Mouse (Mus musculus): ENCODE data around the gene Emc1. TPM values are rescaled to one million over a fixed set of nuclear protein-coding genes. Genes with fewer than 3 reads are reported as not detected.

Gene Emc1
- polyA plus RNA-seq, 1 experiment from 2014 or later = 14.1 TPM

DNA sequence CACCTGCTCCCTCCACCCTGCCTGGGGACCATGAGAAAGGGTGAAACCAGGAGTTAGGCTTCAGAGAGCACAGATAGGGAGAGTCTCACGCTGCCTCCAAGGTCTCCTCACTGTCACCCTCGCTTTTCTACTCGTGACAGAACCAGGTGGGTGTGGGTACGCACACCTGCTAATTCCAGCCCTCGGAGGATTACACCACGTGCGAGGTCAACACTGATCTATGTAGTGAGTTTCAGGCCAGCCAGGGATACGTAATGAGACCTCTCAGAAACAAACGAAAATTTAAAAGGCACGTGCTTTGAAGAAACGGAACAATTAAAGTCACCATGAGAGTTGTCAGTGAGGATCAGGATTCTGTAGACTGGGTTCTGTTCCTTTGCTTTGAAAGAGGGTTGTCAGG lies 33.9 kb upstream of the Emc1 start:
- no peak overlapping the region for H3K4me3 ChIP-seq (ENCODE audit: low read depth, low read length)
- H3K27me3 ChIP-seq (replicated peaks; ENCODE audit: control insufficient read depth, insufficient read depth, low read length) = no peaks in the 10 kb centered on the region
- peaks cover 52% of the 10 kb centered on the region for H3K36me3 ChIP-seq (ENCODE audit: control insufficient read depth, insufficient read depth, low read length)
- DNase-seq (ENCODE audit: low spot score) (no peak), ATAC-seq (ENCODE audit: low read depth) (no peak)
- H3K9me3 ChIP-seq (ENCODE audit: control insufficient read depth, low read length) = no peaks in the 10 kb centered on the region
- 93% methylated on average over 11 of the region's 11 CpGs for WGBS
- no peak overlapping the region for H3K27ac ChIP-seq (replicated peaks; ENCODE audit: low read depth, low read length)
- H3K4me2 ChIP-seq (ENCODE audit: low read depth, low read length) = no peak overlapping the region
- H3K9ac ChIP-seq (ENCODE audit: low read depth, low read length) = no peak overlapping the region
- no peaks in the 10 kb centered on the region for H3K4me1 ChIP-seq (ENCODE audit: control insufficient read depth, insufficient read depth, low read length)

- Histone ChIP-seq H3K4me1 (ENCODE audit: control insufficient read depth, insufficient read depth, low read length) (no peaks in the 10 kb centered on the region), H3K36me3 (ENCODE audit: control insufficient read depth, insufficient read depth, low read length) (peaks cover 42% of the 10 kb centered on the region), H3K4me3 (ENCODE audit: low read depth, low read length) (no peak overlapping the region), H3K4me2 (ENCODE audit: low read depth, low read length) (no peak overlapping the region), H3K9me3 (ENCODE audit: control insufficient read depth, low read length) (no peaks in the 10 kb centered on the region), H3K9ac (ENCODE audit: low read depth, low read length) (no peak overlapping the region), H3K27me3 (replicated peaks; ENCODE audit: control insufficient read depth, insufficient read depth, low read length) (no peaks in the 10 kb centered on the region), H3K27ac (replicated peaks; ENCODE audit: low read depth, low read length) (no peak overlapping the region)
- ATAC-seq (ENCODE audit: low read depth) = no peak
- 86% methylated on average over 4 of the region's 4 CpGs for WGBS
- no peak for DNase-seq (ENCODE audit: low spot score)
These were observed 32.6 kb upstream of the Emc1 start for GRCm38 (mm10) chr4:139319740-139320139.

- H3K36me3 ChIP-seq (ENCODE audit: control insufficient read depth, insufficient read depth, low read length) = no peaks in the 10 kb centered on the region
- H3K4me2 ChIP-seq (ENCODE audit: low read depth, low read length) = peak overlapping the region; percentile 42
- no peaks in the 10 kb centered on the region for H3K27me3 ChIP-seq (replicated peaks; ENCODE audit: control insufficient read depth, insufficient read depth, low read length)
- no peaks in the 10 kb centered on the region for H3K9me3 ChIP-seq (ENCODE audit: control insufficient read depth, low read length)
- H3K4me1 ChIP-seq (ENCODE audit: control insufficient read depth, insufficient read depth, low read length) = no peaks in the 10 kb centered on the region
- peak; percentile 84 for DNase-seq (ENCODE audit: low spot score)
- H3K27ac ChIP-seq (replicated peaks; ENCODE audit: low read depth, low read length) = no peak overlapping the region
- H3K9ac ChIP-seq (ENCODE audit: low read depth, low read length) = no peak overlapping the region
- ATAC-seq (ENCODE audit: low read depth) = peak; percentile 90
- WGBS = 10% methylated on average over 10 of the region's 10 CpGs
- peak overlapping the region; percentile 20 for H3K4me3 ChIP-seq (ENCODE audit: low read depth, low read length)
These were observed 21.8 kb upstream of the Emc1 start for GRCm38 (mm10) chr4:139330605-139331004.

DNA sequence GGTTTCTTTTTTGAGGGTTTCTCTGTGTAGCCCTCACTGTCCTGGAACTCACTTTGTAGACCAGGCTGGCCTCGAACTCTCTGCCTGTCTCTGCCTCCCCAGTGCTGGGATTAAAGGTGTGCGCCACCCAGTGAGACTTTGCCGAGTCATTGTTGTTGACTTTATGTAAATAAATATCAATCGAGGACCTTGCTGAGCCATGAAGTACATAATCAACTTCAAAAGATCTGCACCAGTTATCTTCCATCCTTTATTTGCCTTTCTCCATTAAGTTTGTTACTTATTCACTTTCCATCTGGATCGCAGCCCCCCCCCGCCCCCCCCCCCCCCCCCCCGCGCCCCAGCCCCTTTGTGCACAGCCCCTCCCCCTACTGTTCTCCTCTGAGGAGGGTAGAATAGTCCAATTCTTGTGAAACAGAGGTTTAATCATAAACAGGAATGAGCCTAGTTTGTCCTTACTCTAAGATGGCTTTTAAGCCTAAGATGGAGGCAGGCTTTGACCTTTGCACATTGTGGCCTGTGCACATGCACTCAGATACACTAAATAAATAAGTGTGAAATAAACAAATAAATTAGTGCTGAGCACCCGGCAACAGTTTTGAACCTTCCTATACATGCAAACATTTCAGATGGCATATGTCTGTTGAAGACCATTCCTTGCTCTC lies 17.6 kb upstream of the Emc1 start:
- Histone ChIP-seq H3K27me3 (replicated peaks; ENCODE audit: control insufficient read depth, insufficient read depth, low read length) (0 out of 2 replicates have a peak, but pooled peaks cover 7% of the 10 kb centered on the region), H3K9me3 (ENCODE audit: control insufficient read depth, low read length) (no peaks in the 10 kb centered on the region), H3K4me2 (ENCODE audit: low read depth, low read length) (no peak overlapping the region), H3K36me3 (ENCODE audit: control insufficient read depth, insufficient read depth, low read length) (no peaks in the 10 kb centered on the region), H3K9ac (ENCODE audit: low read depth, low read length) (no peak overlapping the region), H3K4me1 (ENCODE audit: control insufficient read depth, insufficient read depth, low read length) (no peaks in the 10 kb centered on the region), H3K27ac (replicated peaks; ENCODE audit: low read depth, low read length) (no peak overlapping the region), H3K4me3 (ENCODE audit: low read depth, low read length) (no peak overlapping the region)
- 71% methylated on average over 6 of the region's 9 CpGs for WGBS
- DNase-seq (ENCODE audit: low spot score) (no peak), ATAC-seq (ENCODE audit: low read depth) (no peak)

- no peak for ATAC-seq (ENCODE audit: low read depth)
- H3K4me3 ChIP-seq (ENCODE audit: low read depth, low read length) = no peak overlapping the region
- no peak overlapping the region for H3K4me2 ChIP-seq (ENCODE audit: low read depth, low read length)
- H3K27ac ChIP-seq (replicated peaks; ENCODE audit: low read depth, low read length) = no peak overlapping the region
- no peak overlapping the region for H3K9ac ChIP-seq (ENCODE audit: low read depth, low read length)
- H3K27me3 ChIP-seq (replicated peaks; ENCODE audit: control insufficient read depth, insufficient read depth, low read length) = 0 out of 2 replicates have a peak, but pooled peaks cover 7% of the 10 kb centered on the region
- H3K9me3 ChIP-seq (ENCODE audit: control insufficient read depth, low read length) = no peaks in the 10 kb centered on the region
- WGBS = 67% methylated on average over 7 of the region's 7 CpGs
- H3K36me3 ChIP-seq (ENCODE audit: control insufficient read depth, insufficient read depth, low read length) = no peaks in the 10 kb centered on the region
- DNase-seq (ENCODE audit: low spot score) = no peak
- H3K4me1 ChIP-seq (ENCODE audit: control insufficient read depth, insufficient read depth, low read length) = no peaks in the 10 kb centered on the region
These were observed 16.9 kb upstream of the Emc1 start for GRCm38 (mm10) chr4:139335507-139335906.

DNA sequence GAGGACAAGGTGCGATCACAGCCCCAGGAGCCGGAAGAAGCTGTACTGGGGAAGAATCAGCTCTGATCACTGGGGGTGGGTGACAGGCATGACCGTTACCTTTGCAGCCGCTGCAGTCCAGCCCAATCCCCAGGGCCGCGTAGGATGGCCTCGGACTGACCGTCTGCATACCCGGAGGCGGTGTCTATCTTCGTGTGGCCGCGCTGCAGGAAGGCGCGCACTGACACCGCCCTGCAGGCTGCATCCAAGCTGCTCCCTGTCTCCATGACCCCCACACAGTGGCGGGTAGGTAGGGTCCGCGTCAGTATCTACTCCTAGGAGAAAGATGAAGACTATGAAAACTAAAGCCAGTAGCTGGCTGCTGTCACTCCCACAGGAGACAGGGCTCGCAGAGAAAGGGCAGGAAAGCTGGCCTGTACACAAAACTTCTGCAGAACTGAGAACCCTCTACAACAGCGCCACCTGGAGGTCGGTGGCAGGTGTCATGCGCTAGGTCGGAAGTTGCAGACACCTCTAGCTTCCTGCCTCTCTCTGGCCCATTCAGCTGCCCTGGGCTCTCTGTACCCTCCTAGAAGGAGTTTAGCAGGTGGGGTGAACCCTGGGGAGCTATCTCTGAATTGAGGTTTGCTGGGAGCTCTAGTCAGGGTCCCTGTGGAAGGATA lies 15.4 kb upstream of the Emc1 start:
- no peak overlapping the region for H3K27ac ChIP-seq (replicated peaks; ENCODE audit: low read depth, low read length)
- ATAC-seq (ENCODE audit: low read depth) (0 out of 2 replicates have a peak, but pooled peaks have one; percentile 47), DNase-seq (ENCODE audit: low spot score) (peak; percentile 77)
- 27% methylated on average over 23 of the region's 24 CpGs for WGBS
- no peaks in the 10 kb centered on the region for H3K36me3 ChIP-seq (ENCODE audit: control insufficient read depth, insufficient read depth, low read length)
- H3K27me3 ChIP-seq (replicated peaks; ENCODE audit: control insufficient read depth, insufficient read depth, low read length) = 0 out of 2 replicates have a peak, but pooled peaks cover 7% of the 10 kb centered on the region
- H3K9ac ChIP-seq (ENCODE audit: low read depth, low read length) = 0 out of 2 replicates have a peak overlapping the region, but pooled peaks have one; percentile 37
- peak overlapping the region; percentile 18 for H3K4me3 ChIP-seq (ENCODE audit: low read depth, low read length)
- H3K4me1 ChIP-seq (ENCODE audit: control insufficient read depth, insufficient read depth, low read length) = no peaks in the 10 kb centered on the region
- no peaks in the 10 kb centered on the region for H3K9me3 ChIP-seq (ENCODE audit: control insufficient read depth, low read length)
- H3K4me2 ChIP-seq (ENCODE audit: low read depth, low read length) = peak overlapping the region; percentile 49

GRCm38 (mm10) chr4:139338145-139338544 lies 14.2 kb upstream of the Emc1 start:
- Histone ChIP-seq H3K27ac (replicated peaks; ENCODE audit: low read depth, low read length) (no peak overlapping the region), H3K36me3 (ENCODE audit: control insufficient read depth, insufficient read depth, low read length) (no peaks in the 10 kb centered on the region), H3K4me3 (ENCODE audit: low read depth, low read length) (no peak overlapping the region), H3K27me3 (replicated peaks; ENCODE audit: control insufficient read depth, insufficient read depth, low read length) (0 out of 2 replicates have a peak, but pooled peaks cover 7% of the 10 kb centered on the region), H3K9ac (ENCODE audit: low read depth, low read length) (no peak overlapping the region), H3K9me3 (ENCODE audit: control insufficient read depth, low read length) (no peaks in the 10 kb centered on the region), H3K4me1 (ENCODE audit: control insufficient read depth, insufficient read depth, low read length) (no peaks in the 10 kb centered on the region), H3K4me2 (ENCODE audit: low read depth, low read length) (no peak overlapping the region)
- DNase-seq (ENCODE audit: low spot score) (no peak), ATAC-seq (ENCODE audit: low read depth) (no peak)
- 52% methylated on average over 33 of the region's 33 CpGs for WGBS

GRCm38 (mm10) chr4:139340835-139341234 lies 11.6 kb upstream of the Emc1 start:
- WGBS = 78% methylated on average over 4 of the region's 4 CpGs
- H3K27ac ChIP-seq (replicated peaks; ENCODE audit: low read depth, low read length) = no peak overlapping the region
- H3K4me3 ChIP-seq (ENCODE audit: low read depth, low read length) = no peak overlapping the region
- ATAC-seq (ENCODE audit: low read depth) = no peak
- H3K36me3 ChIP-seq (ENCODE audit: control insufficient read depth, insufficient read depth, low read length) = peaks cover 7% of the 10 kb centered on the region; the same call in 1 of the 2 replicates
- no peak for DNase-seq (ENCODE audit: low spot score)
- no peaks in the 10 kb centered on the region for H3K4me1 ChIP-seq (ENCODE audit: control insufficient read depth, insufficient read depth, low read length)
- H3K9ac ChIP-seq (ENCODE audit: low read depth, low read length) = no peak overlapping the region
- 0 out of 2 replicates have a peak, but pooled peaks cover 7% of the 10 kb centered on the region for H3K27me3 ChIP-seq (replicated peaks; ENCODE audit: control insufficient read depth, insufficient read depth, low read length)
- H3K4me2 ChIP-seq (ENCODE audit: low read depth, low read length) = no peak overlapping the region
- no peaks in the 10 kb centered on the region for H3K9me3 ChIP-seq (ENCODE audit: control insufficient read depth, low read length)

All from embryonic facial prominence, embryonic 14.5 days (tissue).